Mouse (Mus musculus) CH12.LX (cell line): Measurements from ENCODE around the gene Sept3. TPM values are rescaled to one million over a fixed set of nuclear protein-coding genes. Genes with fewer than 3 reads are reported as not detected.

Source experiments
- DNase-seq: peaks from one replicate; pipeline ENCODE4 v3.0.0-alpha.2; 2013; ENCODE audit errors: extremely low read depth
- H3K27ac ChIP-seq: 2 replicates; pipeline ENCODE4 v1.5.1; 2012; ENCODE audit warnings: low read depth, mild to moderate bottlenecking, control low read depth, moderate library complexity; ENCODE audit not compliant: insufficient read depth
- H3K27me3 ChIP-seq: replicated peaks from 2 replicates; pipeline ENCODE3; 2012; ENCODE audit warnings: inconsistent platforms
- H3K36me3 ChIP-seq, 2 experiments: replicated peaks in 1 of 2; 2 replicates each; pipeline versions ENCODE3 to v1.6.1; 2012; ENCODE audit warnings: inconsistent platforms in 1 of 2, low read length in 1 of 2, mild to moderate bottlenecking in 1 of 2, mixed read lengths in 1 of 2, moderate library complexity in 1 of 2; ENCODE audit not compliant: control insufficient read depth in 1 of 2, insufficient read depth in 1 of 2
- H3K4me1 ChIP-seq, 2 experiments: 2 replicates each; pipeline ENCODE4 v1.6.1; 2012; ENCODE audit warnings: inconsistent platforms in 1 of 2, moderate library complexity in 1 of 2; ENCODE audit not compliant: insufficient read depth in 2 of 2, control insufficient read depth in 1 of 2
- H3K4me2 ChIP-seq: 2 replicates; pipeline ENCODE4 v1.6.1; 2012; ENCODE audit warnings: low read depth, mild to moderate bottlenecking, control low read depth; ENCODE audit not compliant: poor library complexity, insufficient read depth, severe bottlenecking
- H3K4me3 ChIP-seq, 3 experiments: fragments of 150-350 bp in 1 of 3; sonication (generic) in 1 of 3; replicated peaks in 1 of 3; 2 replicates each; pipeline versions ENCODE3 to v1.5.1; 2011 to 2012; ENCODE audit warnings: low read depth in 2 of 3, low read length in 2 of 3, mild to moderate bottlenecking in 2 of 3, moderate library complexity in 2 of 3, control low read depth in 1 of 3, improper control_type of control experiment in 1 of 3, inconsistent platforms in 1 of 3, mixed read lengths in 1 of 3; ENCODE audit not compliant: poor library complexity in 1 of 3
- H3K79me2 ChIP-seq: replicated peaks from 2 replicates; pipeline ENCODE4 v1.6.1; 2012; ENCODE audit warnings: mild to moderate bottlenecking, moderate library complexity; ENCODE audit not compliant: control insufficient read depth, poor library complexity, insufficient read depth, severe bottlenecking; ENCODE audit errors: extremely low read depth
- H3K9ac ChIP-seq: 2 replicates; pipeline ENCODE4 v1.6.1; 2012; ENCODE audit warnings: low read depth, mild to moderate bottlenecking, control low read depth, moderate library complexity; ENCODE audit not compliant: insufficient read depth
- H3K9me3 ChIP-seq: replicated peaks from 2 replicates; pipeline ENCODE3; 2012; ENCODE audit warnings: low read length, inconsistent platforms, mixed read lengths
- GABPA ChIP-seq: IDR thresholded peaks from 2 replicates; pipeline ENCODE4 v1.6.1; 2012; ENCODE audit warnings: low read depth, low read length, improper control_type of control experiment, inconsistent platforms; ENCODE audit not compliant: insufficient replicate concordance
- JUN ChIP-seq: IDR thresholded peaks from 2 replicates; pipeline ENCODE4 v1.6.1; 2011; ENCODE audit warnings: low read depth, mild to moderate bottlenecking, low read length, improper control_type of control experiment, moderate library complexity; ENCODE audit not compliant: insufficient read depth
- MAX ChIP-seq: IDR thresholded peaks from 2 replicates; pipeline ENCODE4 v1.6.1; 2011; ENCODE audit warnings: low read length, improper control_type of control experiment
- MAZ ChIP-seq: IDR thresholded peaks from 2 replicates; pipeline ENCODE4 v1.6.1; 2012; ENCODE audit warnings: low read depth, mild to moderate bottlenecking, inconsistent platforms, low read length, improper control_type of control experiment, moderate library complexity
- POLR2A ChIP-seq: IDR thresholded peaks from 2 replicates; pipeline ENCODE4 v1.6.1; 2011; ENCODE audit warnings: low read depth, mild to moderate bottlenecking, improper control_type of control experiment, low read length
- RAD21 ChIP-seq: IDR thresholded peaks from 2 replicates; pipeline ENCODE4 v1.6.1; 2011; ENCODE audit warnings: low read depth, mild to moderate bottlenecking, low read length, improper control_type of control experiment, moderate library complexity
- TBP ChIP-seq: conservative IDR thresholded peaks from 2 replicates; pipeline ENCODE4 v1.6.1; 2011; ENCODE audit warnings: low read depth, low read length, improper control_type of control experiment
- dilution Hi-C: fragments of 300-500 bp; cut with MboI; formaldehyde crosslinking; loops from 2 replicates; pipeline ENCODE4 v1.14.3; 2020; ENCODE audit warnings: low sequenced_read_pairs; ENCODE audit not compliant: extremely low pct_unique_long_range_greater_than_20kb, extremely low pct_ligation_motif_present
- in situ Hi-C: fragments of 300-500 bp; cut with MboI; formaldehyde crosslinking; loops from 3 replicates; pipeline ENCODE4 v1.14.3; 2019; ENCODE audit warnings: low sequenced_read_pairs, low pct_ligation_motif_present, low pct_unique_long_range_greater_than_20kb, mixed read lengths
- polyA plus RNA-seq: library from polyadenylated mRNA; unstranded; fragments of >175 nt; gene quantifications from 2 replicates; pipeline ENCODE4 v1.2.1, GENCODE M21; 2012; ENCODE audit warnings: low read depth; ENCODE audit not compliant: insufficient read length
- total RNA-seq, 2 experiments: library from RNA; depleted of rRNA; stranded (reverse); fragments of 300-350 nt in 1 of 2; fragments of >200 nt in 1 of 2; gene quantifications; 2 replicates each; pipeline ENCODE4 v1.2.3; 2012 to 2014

Sept3 gene
- total and polyA plus RNA-seq, 3 experiments: 0.04 to 0.07 TPM; not detected in 1

DNA sequence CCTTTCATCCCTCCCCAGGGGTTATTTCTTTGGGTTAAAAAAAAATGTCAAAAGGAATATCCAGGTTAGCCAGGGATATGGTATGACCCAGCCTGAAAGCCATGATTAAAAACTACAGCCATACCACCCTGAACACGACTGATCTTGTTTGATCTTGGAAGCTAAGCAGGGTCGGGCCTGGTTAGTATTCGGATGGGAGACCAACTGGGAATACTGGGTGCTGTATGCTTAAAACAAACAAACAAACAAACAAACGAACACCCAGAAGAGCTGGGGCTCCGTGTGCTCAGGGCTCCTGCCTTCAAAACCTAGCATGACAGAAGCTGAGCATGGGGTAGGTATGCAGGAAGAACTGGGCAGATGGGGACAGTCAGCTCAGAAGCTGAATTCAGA, 67.8 kb downstream of the Sept3 start:
- DNase-seq: no peak
- TF ChIP-seq RAD21 (no peak), TBP (0 out of 2 replicates have a peak, but pooled peaks have one; percentile 29)
- peaks cover 11% of the 10 kb centered on the region for H3K79me2 ChIP-seq
- no peaks in the 10 kb centered on the region for H3K36me3 ChIP-seq
- no peak overlapping the region for H3K4me2 ChIP-seq
- peaks cover 3 to 17% of the 10 kb centered on the region in 2 experiments; a peak in 3 of 4 replicates for H3K4me1 ChIP-seq
- H3K27ac ChIP-seq: no peak overlapping the region
- H3K4me3 ChIP-seq: no peak overlapping the region
- H3K9ac ChIP-seq: no peak overlapping the region
- dilution Hi-C loops: no loop called here
- peaks cover 27% of the 10 kb centered on the region for H3K27me3 ChIP-seq
- H3K9me3 ChIP-seq: no peaks in the 10 kb centered on the region
- in situ Hi-C loops: no loop called here

DNA sequence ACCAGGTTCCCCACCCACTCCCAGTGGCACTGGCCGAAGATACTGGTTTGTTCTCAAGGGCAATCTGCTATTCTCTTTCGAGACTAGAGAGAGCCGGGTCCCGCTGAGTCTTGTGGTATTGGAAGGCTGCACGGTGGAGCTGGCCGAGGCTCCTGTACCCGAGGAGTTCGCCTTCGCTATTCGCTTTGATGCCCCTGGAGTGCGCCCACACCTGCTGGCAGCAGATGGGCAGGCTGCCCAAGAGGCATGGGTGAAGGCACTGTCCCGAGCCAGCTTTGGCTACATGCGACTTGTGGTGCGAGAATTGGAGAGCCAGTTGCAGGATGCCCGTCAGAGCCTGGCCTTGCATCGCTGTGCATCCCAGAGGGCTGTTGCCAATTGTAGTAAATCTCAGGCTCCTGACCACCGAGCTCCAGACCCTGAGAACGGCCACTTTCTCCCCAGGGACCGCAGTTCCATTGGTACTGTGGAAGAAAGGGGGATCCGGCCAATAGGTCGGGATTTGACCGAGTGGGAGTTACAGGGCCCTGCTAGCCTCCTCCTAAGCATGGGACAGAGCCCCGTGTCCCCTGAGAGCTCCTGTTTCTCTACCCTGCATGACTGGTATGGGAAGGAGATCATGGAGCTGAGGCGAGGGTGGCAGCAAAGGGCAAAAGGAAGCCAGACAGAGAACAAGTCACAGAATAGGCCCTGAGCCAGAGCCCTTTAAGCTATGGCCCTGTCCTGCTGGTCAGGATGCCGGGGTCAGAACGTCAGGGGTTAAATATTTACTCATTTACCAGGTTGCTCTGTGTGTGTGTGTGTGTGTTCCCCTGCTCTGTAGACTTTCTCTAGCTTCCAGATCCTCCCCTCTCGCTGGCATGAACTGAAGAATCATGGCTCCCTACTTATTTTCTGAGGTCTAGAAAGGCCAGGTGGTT, 68.9 kb downstream of the Sept3 start:
- Histone ChIP-seq H3K36me3 (peaks cover 9% of the 10 kb centered on the region in 2 experiments), H3K9me3 (no peaks in the 10 kb centered on the region), H3K4me1 (peaks cover 12 to 22% of the 10 kb centered on the region in 2 experiments), H3K4me3 (no peak overlapping the region), H3K27ac (no peak overlapping the region), H3K4me2 (no peak overlapping the region), H3K79me2 (peaks cover 17% of the 10 kb centered on the region), H3K9ac (no peak overlapping the region), H3K27me3 (peaks cover 27% of the 10 kb centered on the region)
- TF ChIP-seq MAZ: no peak
- no peak for TF ChIP-seq MAX
- TF ChIP-seq POLR2A: no peak
- TF ChIP-seq JUN: no peak
- TF ChIP-seq GABPA: no peak
- dilution Hi-C loops (no loop called here), in situ Hi-C loops (no loop called here)
- DNase-seq: no peak

Other genes with a start within 250 kb of the Sept3 start
- gene Desi1, start 241.0 kb upstream of the Sept3 start, total RNA-seq (2012; rRNA removed): 10.9 and 11.3 TPM in 2 replicates
- 7.6 and 10.0 TPM in 2 replicates for gene Desi1, start 241.0 kb upstream of the Sept3 start, total RNA-seq (2014; rRNA removed)
- 39.2 and 47.3 TPM in 2 replicates for gene Desi1, start 241.0 kb upstream of the Sept3 start, polyA plus RNA-seq
- 167 and 225 TPM in 2 replicates for gene Snu13, start 227.3 kb upstream of the Sept3 start, total RNA-seq (2012; rRNA removed)
- gene Snu13, start 227.3 kb upstream of the Sept3 start, total RNA-seq (2014; rRNA removed): 558 and 575 TPM in 2 replicates
- 433 and 587 TPM in 2 replicates for gene Snu13, start 227.3 kb upstream of the Sept3 start, polyA plus RNA-seq
- gene 4930407I10Rik, start 215.7 kb upstream of the Sept3 start, total RNA-seq (2012; rRNA removed): 0.04 TPM in 2 replicates
- gene 4930407I10Rik, start 215.7 kb upstream of the Sept3 start, total RNA-seq (2014; rRNA removed): not detected in 2 replicates
- gene 4930407I10Rik, start 215.7 kb upstream of the Sept3 start, polyA plus RNA-seq: not detected in 2 replicates
- gene Mei1, start 204.9 kb upstream of the Sept3 start, total RNA-seq (2012; rRNA removed): 0.04 TPM in 1 of 2 replicates, not detected in the other
- gene Mei1, start 204.9 kb upstream of the Sept3 start, total RNA-seq (2014; rRNA removed): not detected in 2 replicates
- not detected in 2 replicates for gene Mei1, start 204.9 kb upstream of the Sept3 start, polyA plus RNA-seq
- 37.1 and 48.8 TPM in 2 replicates for gene Ccdc134, start 147.0 kb upstream of the Sept3 start, total RNA-seq (2012; rRNA removed)
- gene Ccdc134, start 147.0 kb upstream of the Sept3 start, total RNA-seq (2014; rRNA removed): 35.1 and 35.7 TPM in 2 replicates
- gene Ccdc134, start 147.0 kb upstream of the Sept3 start, polyA plus RNA-seq: 42.9 and 43.6 TPM in 2 replicates
- gene Srebf2, start 127.7 kb upstream of the Sept3 start, total RNA-seq (2012; rRNA removed): 130 and 159 TPM in 2 replicates
- gene Srebf2, start 127.7 kb upstream of the Sept3 start, total RNA-seq (2014; rRNA removed): 77.6 and 94.3 TPM in 2 replicates
- gene Srebf2, start 127.7 kb upstream of the Sept3 start, polyA plus RNA-seq: 214 and 253 TPM in 2 replicates
- 152 and 159 TPM in 2 replicates for gene Shisa8, start 62.1 kb upstream of the Sept3 start, total RNA-seq (2012; rRNA removed)
- gene Shisa8, start 62.1 kb upstream of the Sept3 start, total RNA-seq (2014; rRNA removed): 94.6 and 103 TPM in 2 replicates
- gene Shisa8, start 62.1 kb upstream of the Sept3 start, polyA plus RNA-seq: 64.2 and 83.4 TPM in 2 replicates
- 287 and 334 TPM in 2 replicates for gene Tnfrsf13c, start 50.5 kb upstream of the Sept3 start, total RNA-seq (2012; rRNA removed)
- 188 and 204 TPM in 2 replicates for gene Tnfrsf13c, start 50.5 kb upstream of the Sept3 start, total RNA-seq (2014; rRNA removed)
- gene Tnfrsf13c, start 50.5 kb upstream of the Sept3 start, polyA plus RNA-seq: 219 and 257 TPM in 2 replicates
- 31.5 and 34.2 TPM in 2 replicates for gene Cenpm, start 30.1 kb upstream of the Sept3 start, total RNA-seq (2012; rRNA removed)
- gene Cenpm, start 30.1 kb upstream of the Sept3 start, total RNA-seq (2014; rRNA removed): 17.1 and 22.8 TPM in 2 replicates
- 39.6 and 44.0 TPM in 2 replicates for gene Cenpm, start 30.1 kb upstream of the Sept3 start, polyA plus RNA-seq
- not detected in 2 replicates for gene 1500009C09Rik, start 22.5 kb upstream of the Sept3 start, total RNA-seq (2012; rRNA removed)
- gene 1500009C09Rik, start 22.5 kb upstream of the Sept3 start, total RNA-seq (2014; rRNA removed): not detected in 2 replicates
- gene 1500009C09Rik, start 22.5 kb upstream of the Sept3 start, polyA plus RNA-seq: not detected in 2 replicates
- not detected in 2 replicates for gene Wbp2nl, start 24.1 kb downstream of the Sept3 start, total RNA-seq (2012; rRNA removed)
- gene Wbp2nl, start 24.1 kb downstream of the Sept3 start, total RNA-seq (2014; rRNA removed): not detected in 2 replicates
- gene Wbp2nl, start 24.1 kb downstream of the Sept3 start, polyA plus RNA-seq: not detected in 2 replicates
- gene Naga, start 64.0 kb downstream of the Sept3 start, total RNA-seq (2012; rRNA removed): 21.1 and 28.2 TPM in 2 replicates
- 17.7 and 19.9 TPM in 2 replicates for gene Naga, start 64.0 kb downstream of the Sept3 start, total RNA-seq (2014; rRNA removed)
- 18.7 and 21.9 TPM in 2 replicates for gene Naga, start 64.0 kb downstream of the Sept3 start, polyA plus RNA-seq
- gene Pheta2, start 64.0 kb downstream of the Sept3 start, total RNA-seq (2012; rRNA removed): 0.08 TPM in 1 of 2 replicates, not detected in the other
- gene Pheta2, start 64.0 kb downstream of the Sept3 start, total RNA-seq (2014; rRNA removed): not detected in 2 replicates
- gene Pheta2, start 64.0 kb downstream of the Sept3 start, polyA plus RNA-seq: not detected in 2 replicates
- 171 TPM in 2 replicates for gene Smdt1, start 64.1 kb downstream of the Sept3 start, total RNA-seq (2012; rRNA removed)
- gene Smdt1, start 64.1 kb downstream of the Sept3 start, total RNA-seq (2014; rRNA removed): 112 and 114 TPM in 2 replicates
- 122 and 138 TPM in 2 replicates for gene Smdt1, start 64.1 kb downstream of the Sept3 start, polyA plus RNA-seq
- 170 and 222 TPM in 2 replicates for gene Ndufa6, start 79.4 kb downstream of the Sept3 start, total RNA-seq (2012; rRNA removed)
- 262 and 279 TPM in 2 replicates for gene Ndufa6, start 79.4 kb downstream of the Sept3 start, total RNA-seq (2014; rRNA removed)
- 87.3 and 109 TPM in 2 replicates for gene Ndufa6, start 79.4 kb downstream of the Sept3 start, polyA plus RNA-seq
- gene Cyp2d22, start 105.4 kb downstream of the Sept3 start, total RNA-seq (2012; rRNA removed): 0.21 and 0.42 TPM in 2 replicates
- 0.24 TPM in 1 of 2 replicates, not detected in the other for gene Cyp2d22, start 105.4 kb downstream of the Sept3 start, total RNA-seq (2014; rRNA removed)
- 0.08 TPM in 1 of 2 replicates, not detected in the other for gene Cyp2d22, start 105.4 kb downstream of the Sept3 start, polyA plus RNA-seq
- gene Cyp2d11, start 119.1 kb downstream of the Sept3 start, total RNA-seq (2012; rRNA removed): not detected in 2 replicates
- gene Cyp2d11, start 119.1 kb downstream of the Sept3 start, total RNA-seq (2014; rRNA removed): not detected in 2 replicates
- gene Cyp2d11, start 119.1 kb downstream of the Sept3 start, polyA plus RNA-seq: not detected in 2 replicates
- not detected in 2 replicates for gene Cyp2d10, start 132.3 kb downstream of the Sept3 start, total RNA-seq (2012; rRNA removed)
- not detected in 2 replicates for gene Cyp2d10, start 132.3 kb downstream of the Sept3 start, total RNA-seq (2014; rRNA removed)
- not detected in 2 replicates for gene Cyp2d10, start 132.3 kb downstream of the Sept3 start, polyA plus RNA-seq
- gene Cyp2d9, start 158.5 kb downstream of the Sept3 start, total RNA-seq (2012; rRNA removed): not detected in 2 replicates
- gene Cyp2d9, start 158.5 kb downstream of the Sept3 start, total RNA-seq (2014; rRNA removed): not detected in 2 replicates
- gene Cyp2d9, start 158.5 kb downstream of the Sept3 start, polyA plus RNA-seq: not detected in 2 replicates